Comparison of ENCODE assay signal across 9 mouse cellular contexts in genomic region chr7:142457227-142457811, GRCm38 (mm10). TPM values are rescaled to one million over a fixed set of nuclear protein-coding genes. Genes with fewer than 3 reads are reported as not detected.
DNase-seq lines count a peak whose midpoint lies in the region; ATAC-seq lines count a peak whose summit lies in the region.
"Had no signal": no experiment of that assay in that cellular context is flagged by ENCODE, and none has a peak within 500 bp of the region (broad histone marks: within the 10 kb centered on the region; RNA-seq: fewer than 3 reads in every experiment).

No protein-coding gene starts in this region.

- H3K27me3 ChIP-seq in forebrain, embryonic 15.5 days = no peaks in the 10 kb centered on the region
- H3K27me3 ChIP-seq in midbrain, embryonic 12.5 days = no peaks in the 10 kb centered on the region

- H3K9ac ChIP-seq in forebrain, embryonic 15.5 days (replicated peaks) = no peak overlapping the region
- no peak overlapping the region for H3K9ac ChIP-seq in midbrain, embryonic 12.5 days (replicated peaks)
- H3K9ac ChIP-seq: liver, embryonic 14.5 days had no signal

- no peak overlapping the region for H3K4me2 ChIP-seq in forebrain, embryonic 15.5 days (replicated peaks)
- H3K4me2 ChIP-seq in midbrain, embryonic 12.5 days (replicated peaks) = no peak overlapping the region

- peak; percentile 86 for ATAC-seq in forebrain, embryonic 15.5 days (replicated peaks)
- no peak for ATAC-seq in midbrain, embryonic 12.5 days (ENCODE audit: low FRiP score, low read depth)

- H3K4me1 ChIP-seq in forebrain, embryonic 15.5 days = peaks cover 16% of the 10 kb centered on the region
- peaks cover 20% of the 10 kb centered on the region for H3K4me1 ChIP-seq in midbrain, embryonic 12.5 days

- no peaks in the 10 kb centered on the region for H3K9me3 ChIP-seq in forebrain, embryonic 15.5 days
- H3K9me3 ChIP-seq in midbrain, embryonic 12.5 days = no peaks in the 10 kb centered on the region

- WGBS in forebrain, embryonic 15.5 days = 21% methylated on average over 3 of the region's 3 CpGs
- WGBS in midbrain, embryonic 12.5 days = 32% methylated on average over 3 of the region's 3 CpGs

- peak overlapping the region; percentile 81 for H3K27ac ChIP-seq in forebrain, embryonic 15.5 days (replicated peaks)
- peak overlapping the region; percentile 54 for H3K27ac ChIP-seq in midbrain, embryonic 12.5 days (replicated peaks)
- H3K27ac ChIP-seq: liver, embryonic 14.5 days had no signal

- H3K4me3 ChIP-seq in forebrain, embryonic 15.5 days = no peak overlapping the region
- no peak overlapping the region for H3K4me3 ChIP-seq in midbrain, embryonic 12.5 days

- intact Hi-C loops in left cerebral cortex, postnatal 4 days (cut with DNase I) = no loop called here

- DNase-seq in left cerebral cortex, postnatal 4 days = peak; percentile 54
- DNase-seq in left cerebral cortex, adult 18-20 months (ENCODE audit: low spot score in 2 of 2) = no peak
- peak; percentile 78 to 85 for DNase-seq in cerebellum, adult 18-20 months
- peak; percentile 41 for DNase-seq in induced T-regulatory cell, adult 2 months (ENCODE audit: low read depth)
- no peak for DNase-seq in urinary bladder, postnatal 36 days (ENCODE audit: low spot score in 2 of 2)
- no peak for DNase-seq in spleen, adult 12 weeks (ENCODE audit: low spot score)

- H3K36me3 ChIP-seq in forebrain, embryonic 15.5 days = no peaks in the 10 kb centered on the region
- H3K36me3 ChIP-seq in midbrain, embryonic 12.5 days = no peaks in the 10 kb centered on the region

RNA-seq across cellular contexts. Expression of gene Lsp1, which starts 3.3 kb away (rescaled TPM):
- 1 to 10 TPM; 5.5 to 5.7 TPM for total RNA-seq in left cerebral cortex, postnatal 4 days (2021)
- 1 to 10 TPM; 4.2 to 5.7 TPM for total RNA-seq in left cerebral cortex, adult 18-20 months (2021)
- 3.6 and 4.2 TPM in 2 replicates for polyA plus RNA-seq in forebrain, embryonic 15.5 days (2015; fragmentation: Nextera tagmentation; extraction: Ambion mirVana)
- 9.8 and 11.1 TPM in 2 replicates for polyA plus RNA-seq in midbrain, embryonic 12.5 days (2016; fragmentation: Nextera tagmentation; extraction: Ambion mirVana)

RNA-seq across cellular contexts. Expression of gene Tnni2, which starts 15.7 kb away (rescaled TPM):
- not detected for total RNA-seq in left cerebral cortex, postnatal 4 days (2021)
- total RNA-seq in left cerebral cortex, adult 18-20 months (2021) = under 1 TPM in 1 of 2 experiments, not detected in 1; 0.44 TPM
- polyA plus RNA-seq in forebrain, embryonic 15.5 days (2015; fragmentation: Nextera tagmentation; extraction: Ambion mirVana) = 0.73 and 0.93 TPM in 2 replicates
- polyA plus RNA-seq in midbrain, embryonic 12.5 days (2016; fragmentation: Nextera tagmentation; extraction: Ambion mirVana) = 0.66 TPM in 1 of 2 replicates, not detected in the other

RNA-seq across cellular contexts. Expression of gene Syt8, which starts 22.7 kb away (rescaled TPM):
- total RNA-seq in left cerebral cortex, postnatal 4 days (2021) = not detected
- not detected for total RNA-seq in left cerebral cortex, adult 18-20 months (2021)
- not detected in 2 replicates for polyA plus RNA-seq in forebrain, embryonic 15.5 days (2015; fragmentation: Nextera tagmentation; extraction: Ambion mirVana)
- 0.56 TPM in 1 of 2 replicates, not detected in the other for polyA plus RNA-seq in midbrain, embryonic 12.5 days (2016; fragmentation: Nextera tagmentation; extraction: Ambion mirVana)

RNA-seq across cellular contexts. Expression of gene Tnnt3, which starts 41.3 kb away (rescaled TPM):
- total RNA-seq in left cerebral cortex, postnatal 4 days (2021) = 1 to 10 TPM in 1 of 2 experiments, not detected in 1; 1.3 TPM
- not detected for total RNA-seq in left cerebral cortex, adult 18-20 months (2021)
- polyA plus RNA-seq in forebrain, embryonic 15.5 days (2015; fragmentation: Nextera tagmentation; extraction: Ambion mirVana) = 0.98 TPM in 1 of 2 replicates, not detected in the other
- polyA plus RNA-seq in midbrain, embryonic 12.5 days (2016; fragmentation: Nextera tagmentation; extraction: Ambion mirVana) = 1.0 and 1.1 TPM in 2 replicates

Comparison
In these comparisons a context has a peak if more than half of its experiments do, and no peak if none do; other contexts are left out.
1. DNase-seq: peak in left cerebral cortex, postnatal 4 days (single experiment), cerebellum, adult 18-20 months (2 of 2) and induced T-regulatory cell, adult 2 months (single experiment); none in left cerebral cortex, adult 18-20 months (0 of 2), urinary bladder, postnatal 36 days (0 of 2) and spleen, adult 12 weeks (single experiment).